In genomic region chr4:133626621-133627020, GRCm38 (mm10) we compare ENCODE assay signal across 13 mouse cellular contexts. TPM values are rescaled to one million over a fixed set of nuclear protein-coding genes. Genes with fewer than 3 reads are reported as not detected.
DNase-seq lines count a peak whose midpoint lies in the region; ATAC-seq and TF ChIP-seq lines count a peak whose summit lies in the region.
"Had no signal": no experiment of that assay in that cellular context is flagged by ENCODE, and none has a peak within 500 bp of the region (broad histone marks: within the 10 kb centered on the region; RNA-seq: fewer than 3 reads in every experiment).

No protein-coding gene starts in this region.

- TF ChIP-seq EP300 in ES-Bruce4 (IDR thresholded peaks at IDR 0.05; ENCODE audit: insufficient read depth, low read depth, low read length), result no peak

- TF ChIP-seq CTCF in E14TG2a.4 (conservative IDR thresholded peaks at IDR 0.05; ENCODE audit: low read length), result no peak
- no peak for TF ChIP-seq CTCF in ES-Bruce4 (IDR thresholded peaks at IDR 0.05; ENCODE audit: low read depth, low read length)

- 89% methylated on average over 9 of the region's 9 CpGs for WGBS in heart, embryonic 16.5 days
- 85% methylated on average over 9 of the region's 9 CpGs for WGBS in liver, embryonic 12.5 days (ENCODE audit: insufficient replicate concordance)
- WGBS in liver, embryonic 11.5 days, result 85% methylated on average over 9 of the region's 9 CpGs

- intact Hi-C loops in heart, postnatal 25 days (cut with DNase I), result no loop called here

- no peak overlapping the region for H3K4me2 ChIP-seq in heart, embryonic 16.5 days (ENCODE audit: low read depth, low read length)
- H3K4me2 ChIP-seq in liver, embryonic 12.5 days, result no peak overlapping the region
- H3K4me2 ChIP-seq in liver, embryonic 11.5 days, result no peak overlapping the region
- H3K4me2 ChIP-seq: limb, embryonic 15.5 days; midbrain, embryonic 12.5 days had no signal

- DNase-seq in heart, postnatal 25 days (ENCODE audit: low spot score), result no peak
- DNase-seq in liver, embryonic 11.5 days (ENCODE audit: low spot score), result no peak
- no peak for DNase-seq in embryo, embryonic 10.5 days (ENCODE audit: low spot score)
- DNase-seq: adrenal gland, postnatal 10 days; forebrain, postnatal 0 days; gastrocnemius, postnatal 36 days had no signal

- H3K9me3 ChIP-seq in heart, embryonic 16.5 days (replicated peaks; ENCODE audit: control insufficient read depth, low read length), result no peaks in the 10 kb centered on the region
- H3K9me3 ChIP-seq in liver, embryonic 12.5 days (replicated peaks), result no peaks in the 10 kb centered on the region
- H3K9me3 ChIP-seq in liver, embryonic 11.5 days (ENCODE audit: control insufficient read depth, low read length), result no peaks in the 10 kb centered on the region
- no peaks in the 10 kb centered on the region for H3K9me3 ChIP-seq in E14TG2a.4 (ENCODE audit: low read length)
- H3K9me3 ChIP-seq in ES-Bruce4 (replicated peaks; ENCODE audit: control insufficient read depth, insufficient read depth, low read length, poor library complexity, severe bottlenecking), result no peaks in the 10 kb centered on the region
- H3K9me3 ChIP-seq: limb, embryonic 15.5 days; midbrain, embryonic 12.5 days had no signal

- H3K36me3 ChIP-seq in heart, embryonic 16.5 days (ENCODE audit: control insufficient read depth, insufficient read depth), result peaks cover 3% of the 10 kb centered on the region; the same call in 1 of the 2 replicates
- H3K36me3 ChIP-seq in liver, embryonic 12.5 days, result peaks cover 22% of the 10 kb centered on the region
- H3K36me3 ChIP-seq in liver, embryonic 11.5 days (ENCODE audit: control insufficient read depth, insufficient read depth, low read length), result peaks cover 4% of the 10 kb centered on the region; the same call in 1 of the 2 replicates
- H3K36me3 ChIP-seq in E14TG2a.4 (ENCODE audit: insufficient read depth, low read length) (peaks cover 65% of the 10 kb centered on the region), ES-Bruce4 (ENCODE audit: control insufficient read depth, insufficient read depth, low read length, poor library complexity, severe bottlenecking) (0 out of 2 replicates have a peak, but pooled peaks cover 3% of the 10 kb centered on the region)

- no peaks in the 10 kb centered on the region for H3K27me3 ChIP-seq in heart, embryonic 16.5 days (ENCODE audit: control insufficient read depth, insufficient read depth, low read length)
- H3K27me3 ChIP-seq in liver, embryonic 12.5 days (replicated peaks), result no peaks in the 10 kb centered on the region
- no peaks in the 10 kb centered on the region for H3K27me3 ChIP-seq in liver, embryonic 11.5 days (replicated peaks; ENCODE audit: control insufficient read depth, insufficient read depth, low read length)
- no peaks in the 10 kb centered on the region for H3K27me3 ChIP-seq in E14TG2a.4 (ENCODE audit: insufficient read depth, low read length)
- H3K27me3 ChIP-seq in ES-Bruce4 (ENCODE audit: control insufficient read depth, insufficient read depth, low read length, poor library complexity, severe bottlenecking), result no peaks in the 10 kb centered on the region
- H3K27me3 ChIP-seq: limb, embryonic 15.5 days; midbrain, embryonic 12.5 days had no signal

- no peak for TF ChIP-seq POLR2A in ES-Bruce4 (IDR thresholded peaks at IDR 0.05; ENCODE audit: insufficient read depth, low read length)

- peaks cover 17% of the 10 kb centered on the region for H3K4me1 ChIP-seq in heart, embryonic 16.5 days (ENCODE audit: control insufficient read depth, insufficient read depth, low read length)
- peaks cover 63% of the 10 kb centered on the region for H3K4me1 ChIP-seq in liver, embryonic 12.5 days
- peaks cover 22% of the 10 kb centered on the region for H3K4me1 ChIP-seq in liver, embryonic 11.5 days (replicated peaks; ENCODE audit: control insufficient read depth, insufficient read depth, low read length)
- peaks cover 89% of the 10 kb centered on the region for H3K4me1 ChIP-seq in E14TG2a.4 (replicated peaks; ENCODE audit: low read depth, low read length)
- H3K4me1 ChIP-seq in ES-Bruce4 (ENCODE audit: control insufficient read depth, insufficient read depth, low read length), result peaks cover 20% of the 10 kb centered on the region

- H3K9ac ChIP-seq in heart, embryonic 16.5 days (ENCODE audit: low read length), result no peak overlapping the region
- H3K9ac ChIP-seq in liver, embryonic 12.5 days, result no peak overlapping the region
- no peak overlapping the region for H3K9ac ChIP-seq in liver, embryonic 11.5 days (ENCODE audit: low read depth, low read length)
- no peak overlapping the region; the same call in 1 of the 2 replicates for H3K9ac ChIP-seq in ES-Bruce4 (ENCODE audit: low read depth, poor library complexity, severe bottlenecking)
- H3K9ac ChIP-seq: forebrain, postnatal 0 days; limb, embryonic 15.5 days; midbrain, embryonic 12.5 days had no signal

- H3K27ac ChIP-seq in heart, embryonic 16.5 days (ENCODE audit: low read length), result peak overlapping the region; percentile 83
- peak overlapping the region; percentile 67; the same call in 1 of the 2 replicates for H3K27ac ChIP-seq in liver, embryonic 12.5 days
- no peak overlapping the region; the same call in 1 of the 2 replicates for H3K27ac ChIP-seq in liver, embryonic 11.5 days (ENCODE audit: low read depth, low read length)
- peak overlapping the region; percentile 65; the same call in 1 of the 2 replicates for H3K27ac ChIP-seq in ES-Bruce4 (ENCODE audit: insufficient read depth, low read length)
- H3K27ac ChIP-seq: midbrain, embryonic 12.5 days had no signal

- ATAC-seq in heart, embryonic 16.5 days (replicated peaks; ENCODE audit: extremely low read depth, insufficient read depth, low FRiP score), result no peak
- ATAC-seq in liver, embryonic 12.5 days, result no peak
- ATAC-seq in liver, embryonic 11.5 days (replicated peaks; ENCODE audit: low FRiP score), result no peak
- ATAC-seq: forebrain, postnatal 0 days; hindbrain, embryonic 16.5 days had no signal

- no peak overlapping the region for H3K4me3 ChIP-seq in heart, embryonic 16.5 days (ENCODE audit: low read length)
- no peak overlapping the region for H3K4me3 ChIP-seq in liver, embryonic 12.5 days
- H3K4me3 ChIP-seq in liver, embryonic 11.5 days (ENCODE audit: low read depth, low read length), result no peak overlapping the region
- peak overlapping the region; percentile 65 for H3K4me3 ChIP-seq in E14TG2a.4 (replicated peaks; ENCODE audit: low read length)
- H3K4me3 ChIP-seq in ES-Bruce4 (ENCODE audit: low read depth, low read length), result no peak overlapping the region; the same call in 1 of the 2 replicates
- H3K4me3 ChIP-seq: limb, embryonic 15.5 days; midbrain, embryonic 12.5 days had no signal

RNA-seq across cellular contexts. Expression of gene Zdhhc18, which starts 23.3 kb away (rescaled TPM):
- 1.8 and 2.2 TPM in 2 replicates for polyA plus RNA-seq in heart, embryonic 16.5 days (2015; fragmentation: Nextera tagmentation; extraction: Ambion mirVana)
- 10 to 100 TPM; 18.7 to 20.1 TPM for total RNA-seq in heart, postnatal 25 days (2021)
- 4.6 and 5.5 TPM in 2 replicates for polyA plus RNA-seq in liver, embryonic 12.5 days (2016; fragmentation: Nextera tagmentation; extraction: Ambion mirVana)
- polyA plus RNA-seq in liver, embryonic 11.5 days (2014; fragmentation: Nextera tagmentation; extraction: Ambion mirVana), result 2.1 and 3.1 TPM in 2 replicates
- polyA plus RNA-seq in ES-Bruce4 (2011; ENCODE audit: insufficient read depth, insufficient read length, low read depth, missing spikeins), result 34.4 and 43.8 TPM in 2 replicates

RNA-seq across cellular contexts. Expression of gene Sfn, which starts 24.7 kb away (rescaled TPM):
- 11.2 and 20.6 TPM in 2 replicates for polyA plus RNA-seq in heart, embryonic 16.5 days (2015; fragmentation: Nextera tagmentation; extraction: Ambion mirVana)
- 1 to 10 TPM; 1.5 TPM for total RNA-seq in heart, postnatal 25 days (2021)
- polyA plus RNA-seq in liver, embryonic 12.5 days (2016; fragmentation: Nextera tagmentation; extraction: Ambion mirVana), result 0.21 and 0.81 TPM in 2 replicates
- 1.7 and 3.5 TPM in 2 replicates for polyA plus RNA-seq in liver, embryonic 11.5 days (2014; fragmentation: Nextera tagmentation; extraction: Ambion mirVana)
- 250 and 292 TPM in 2 replicates for polyA plus RNA-seq in ES-Bruce4 (2011; ENCODE audit: insufficient read depth, insufficient read length, low read depth, missing spikeins)

RNA-seq across cellular contexts. Expression of gene Gpn2, which starts 42.5 kb away (rescaled TPM):
- polyA plus RNA-seq in heart, embryonic 16.5 days (2015; fragmentation: Nextera tagmentation; extraction: Ambion mirVana), result 12.0 and 12.7 TPM in 2 replicates
- total RNA-seq in heart, postnatal 25 days (2021), result 1 to 10 TPM; 6.4 to 6.8 TPM
- 15.2 and 16.2 TPM in 2 replicates for polyA plus RNA-seq in liver, embryonic 12.5 days (2016; fragmentation: Nextera tagmentation; extraction: Ambion mirVana)
- polyA plus RNA-seq in liver, embryonic 11.5 days (2014; fragmentation: Nextera tagmentation; extraction: Ambion mirVana), result 23.4 and 24.8 TPM in 2 replicates
- 22.2 and 24.3 TPM in 2 replicates for polyA plus RNA-seq in ES-Bruce4 (2011; ENCODE audit: insufficient read depth, insufficient read length, low read depth, missing spikeins)

RNA-seq across cellular contexts. Expression of gene Pigv, which starts 45.8 kb away (rescaled TPM):
- polyA plus RNA-seq in heart, embryonic 16.5 days (2015; fragmentation: Nextera tagmentation; extraction: Ambion mirVana), result 13.9 and 16.7 TPM in 2 replicates
- 10 to 100 TPM; 10.6 to 11.2 TPM for total RNA-seq in heart, postnatal 25 days (2021)
- 7.0 and 10.0 TPM in 2 replicates for polyA plus RNA-seq in liver, embryonic 12.5 days (2016; fragmentation: Nextera tagmentation; extraction: Ambion mirVana)
- 10.7 and 15.0 TPM in 2 replicates for polyA plus RNA-seq in liver, embryonic 11.5 days (2014; fragmentation: Nextera tagmentation; extraction: Ambion mirVana)
- polyA plus RNA-seq in ES-Bruce4 (2011; ENCODE audit: insufficient read depth, insufficient read length, low read depth, missing spikeins), result 12.8 and 15.2 TPM in 2 replicates

RNA-seq across cellular contexts. Expression of gene Gpatch3, which starts 52.1 kb away (rescaled TPM):
- polyA plus RNA-seq in heart, embryonic 16.5 days (2015; fragmentation: Nextera tagmentation; extraction: Ambion mirVana), result 4.6 and 4.7 TPM in 2 replicates
- 1 to 10 TPM; 4.7 to 5.3 TPM for total RNA-seq in heart, postnatal 25 days (2021)
- polyA plus RNA-seq in liver, embryonic 12.5 days (2016; fragmentation: Nextera tagmentation; extraction: Ambion mirVana), result 7.8 and 8.9 TPM in 2 replicates
- 8.7 and 10.0 TPM in 2 replicates for polyA plus RNA-seq in liver, embryonic 11.5 days (2014; fragmentation: Nextera tagmentation; extraction: Ambion mirVana)
- 3.9 and 7.9 TPM in 2 replicates for polyA plus RNA-seq in ES-Bruce4 (2011; ENCODE audit: insufficient read depth, insufficient read length, low read depth, missing spikeins)

Comparison
In these comparisons a context has a peak if more than half of its experiments do, and no peak if none do; other contexts are left out.
1. RNA of gene Sfn, which starts 24.7 kb away (polyA plus RNA-seq): 250 to 292 TPM in ES-Bruce4; 11.2 to 20.6 TPM in heart, embryonic 16.5 days, 1.7 to 3.5 TPM in liver, embryonic 11.5 days and 0.21 to 0.81 TPM in liver, embryonic 12.5 days; every median in the first group is over 10 times any median in the second.